Mouse (Mus musculus) neural tube, embryonic 11.5 days (tissue): Measurements from ENCODE around the gene Gsdma2. TPM values are rescaled to one million over a fixed set of nuclear protein-coding genes. Genes with fewer than 3 reads are reported as not detected.
"Not testable (repeated sequence)": the region's sequence is repeated elsewhere in the genome, so short reads cannot be mapped to it uniquely, and the experiment has no call there.

ENCODE experiments used
- ATAC-seq: fragments of 200-750 bp; cut with Nextera tagmentation; 2 replicates; pipeline ENCODE4 v1.8.0; 2017; ENCODE audit warnings: moderate number of reproducible peaks, mild to moderate bottlenecking, moderate TSS enrichment, moderate library complexity; ENCODE audit not compliant: insufficient read depth, low FRiP score, low TSS enrichment
- DNase-seq: peaks from one replicate; pipeline ENCODE4 v3.0.0-alpha.2; 2015; ENCODE audit warnings: low spot score
- H3K27ac ChIP-seq: fragments of 300-500 bp; sonication (generic); 2 replicates; pipeline ENCODE4 v1.5.1; 2014; ENCODE audit warnings: low read depth, mild to moderate bottlenecking, low read length
- H3K27me3 ChIP-seq: fragments of 300-500 bp; sonication (generic); 2 replicates; pipeline ENCODE4 v1.6.1; 2014; ENCODE audit warnings: mild to moderate bottlenecking, low read length, mixed read lengths; ENCODE audit not compliant: control insufficient read depth, insufficient read depth
- H3K36me3 ChIP-seq: fragments of 300-500 bp; sonication (generic); 2 replicates; pipeline ENCODE4 v1.6.1; 2014; ENCODE audit warnings: mild to moderate bottlenecking, low read length, moderate library complexity, mixed read lengths; ENCODE audit not compliant: control insufficient read depth, insufficient read depth
- H3K4me1 ChIP-seq: fragments of 300-500 bp; sonication (generic); 2 replicates; pipeline ENCODE4 v1.6.1; 2014; ENCODE audit warnings: low read length, mixed read lengths; ENCODE audit not compliant: control insufficient read depth, insufficient read depth
- H3K4me2 ChIP-seq: fragments of 300-500 bp; sonication (generic); 2 replicates; pipeline ENCODE4 v1.6.1; 2014; ENCODE audit warnings: low read depth, mild to moderate bottlenecking, moderate library complexity
- H3K4me3 ChIP-seq: fragments of 300-500 bp; sonication (generic); 2 replicates; pipeline ENCODE4 v1.5.1; 2014; ENCODE audit warnings: low read depth, low read length
- H3K9ac ChIP-seq: fragments of 300-500 bp; sonication (generic); 2 replicates; pipeline ENCODE4 v1.6.1; 2014; ENCODE audit warnings: mild to moderate bottlenecking, low read length
- H3K9me3 ChIP-seq: fragments of 300-500 bp; sonication (generic); 2 replicates; pipeline ENCODE4 v1.6.1; 2016; ENCODE audit warnings: low read length; ENCODE audit not compliant: control insufficient read depth
- WGBS: fragments of 180-500 bp; shearing (Covaris S2); extraction: QIAGEN DNeasy Blood & Tissue Kit; methylation state at CpG from one replicate; pipeline ENCODE4 v1.1.7; 2014; 5-methylcytosine and 5-hydroxymethylcytosine counted together
- polyA plus RNA-seq: library from polyadenylated mRNA; unstranded; fragments of >200 nt; fragmentation: Nextera tagmentation; extraction: Ambion mirVana; gene quantifications from 2 replicates; pipeline ENCODE4 v1.2.1, GENCODE M21; 2014

Gene Gsdma2
- 0.17 TPM in 1 of 2 replicates, not detected in the other for polyA plus RNA-seq

DNA sequence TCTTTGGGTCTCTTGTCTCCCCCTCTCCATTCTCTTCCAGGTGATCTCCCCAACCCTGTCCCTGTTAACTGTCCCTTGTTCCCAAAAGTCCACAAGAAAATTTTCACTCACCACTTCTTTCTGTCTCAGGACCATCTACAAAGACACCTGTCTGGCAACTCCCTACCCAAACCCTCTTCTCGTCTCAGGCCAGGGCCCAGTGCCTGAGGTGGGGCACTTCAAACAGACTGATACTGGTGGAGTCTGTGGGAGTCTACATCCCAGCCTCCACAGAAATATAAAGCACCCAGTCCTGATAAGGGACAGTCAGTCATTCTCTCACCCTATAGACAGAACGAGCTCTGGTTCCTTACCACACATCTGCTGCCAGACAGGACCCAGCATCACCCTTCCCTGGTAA, at the start of gene Gsdma2:
Gene Gsdma2 (plus strand): TSS at position 301 of the 400 bp plus-strand sequence.
- H3K36me3 ChIP-seq: no peaks in the 10 kb centered on the region
- no peak for DNase-seq
- H3K27me3 ChIP-seq: no peaks in the 10 kb centered on the region
- 70% methylated on average over 2 of the region's 2 CpGs for WGBS
- H3K4me2 ChIP-seq: no peak within 1 kb of the TSS
- no peak within 1 kb of the TSS for H3K9ac ChIP-seq
- H3K4me1 ChIP-seq: no peaks in the 10 kb centered on the region
- no peak for ATAC-seq
- H3K9me3 ChIP-seq: no peaks in the 10 kb centered on the region
- no peak within 1 kb of the TSS for H3K27ac ChIP-seq
- no peak within 1 kb of the TSS for H3K4me3 ChIP-seq

DNA sequence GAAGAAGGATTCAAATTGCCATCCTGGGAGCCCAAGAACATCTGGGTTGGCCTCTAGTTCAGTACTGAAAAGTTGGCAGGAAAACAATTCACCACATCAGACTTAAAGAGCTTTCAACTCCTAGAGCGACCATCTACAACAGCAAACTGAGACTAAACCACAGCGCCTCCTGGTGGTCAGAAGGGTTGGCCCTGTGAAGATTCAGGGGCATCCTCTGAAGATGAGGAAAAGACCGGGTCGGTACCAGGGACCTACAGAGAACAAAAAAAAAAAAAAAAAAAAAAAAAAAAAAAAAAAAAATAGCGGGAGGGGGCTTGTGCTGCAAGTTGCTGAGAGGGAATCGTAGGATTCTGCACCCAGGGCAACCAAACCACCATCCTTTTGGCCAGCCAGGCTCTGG, 49.2 kb upstream of the Gsdma2 start:
- ATAC-seq (no peak), DNase-seq (peak; percentile 63)
- H3K4me3 ChIP-seq: no peak overlapping the region
- H3K4me2 ChIP-seq: no peak overlapping the region
- no peak overlapping the region for H3K9ac ChIP-seq
- H3K27ac ChIP-seq: no peak overlapping the region
- WGBS: 41% methylated on average over 6 of the region's 6 CpGs
- peaks cover 7% of the 10 kb centered on the region; the same call in 1 of the 2 replicates for H3K27me3 ChIP-seq
- H3K4me1 ChIP-seq: peaks cover 2% of the 10 kb centered on the region; the same call in 1 of the 2 replicates
- H3K9me3 ChIP-seq: no peaks in the 10 kb centered on the region
- H3K36me3 ChIP-seq: no peaks in the 10 kb centered on the region

GRCm38 (mm10) chr11:98597991-98598390, 48.6 kb upstream of the Gsdma2 start, which contains the start of gene Lrrc3c:
Gene Lrrc3c (plus strand): TSS chr11:98598291.
- ATAC-seq (no peak), DNase-seq (no peak)
- Histone ChIP-seq H3K9me3 (no peaks in the 10 kb centered on the region), H3K4me1 (peaks cover 2% of the 10 kb centered on the region; the same call in 1 of the 2 replicates), H3K27me3 (peaks cover 7% of the 10 kb centered on the region; the same call in 1 of the 2 replicates), H3K27ac (no peak within 1 kb of the TSS), H3K36me3 (no peaks in the 10 kb centered on the region), H3K4me2 (no peak within 1 kb of the TSS), H3K9ac (no peak within 1 kb of the TSS), H3K4me3 (no peak within 1 kb of the TSS)
- 84% methylated on average over 8 of the region's 8 CpGs for WGBS

- DNase-seq (no peak), ATAC-seq (no peak)
- H3K27ac ChIP-seq: no peak overlapping the region
- WGBS: 68% methylated on average over 18 of the region's 18 CpGs
- H3K4me1 ChIP-seq: peaks cover 2% of the 10 kb centered on the region; the same call in 1 of the 2 replicates
- H3K9me3 ChIP-seq: no peaks in the 10 kb centered on the region
- H3K4me3 ChIP-seq: no peak overlapping the region
- no peak overlapping the region for H3K9ac ChIP-seq
- peaks cover 7% of the 10 kb centered on the region; the same call in 1 of the 2 replicates for H3K27me3 ChIP-seq
- no peak overlapping the region for H3K4me2 ChIP-seq
- H3K36me3 ChIP-seq: no peaks in the 10 kb centered on the region
Observed at GRCm38 (mm10) chr11:98598851-98599290, 47.7 kb upstream of the Gsdma2 start.

GRCm38 (mm10) chr11:98599291-98599690, 47.3 kb upstream of the Gsdma2 start:
- Histone ChIP-seq H3K4me1 (peaks cover 2% of the 10 kb centered on the region; the same call in 1 of the 2 replicates), H3K27me3 (peaks cover 7% of the 10 kb centered on the region; the same call in 1 of the 2 replicates), H3K27ac (no peak overlapping the region), H3K4me3 (no peak overlapping the region), H3K9ac (no peak overlapping the region), H3K4me2 (no peak overlapping the region), H3K9me3 (no peaks in the 10 kb centered on the region), H3K36me3 (no peaks in the 10 kb centered on the region)
- DNase-seq (no peak), ATAC-seq (no peak)
- WGBS: 44% methylated on average over 18 of the region's 18 CpGs

GRCm38 (mm10) chr11:98602090-98602690, 44.4 kb upstream of the Gsdma2 start:
- DNase-seq (peak; percentile 60), ATAC-seq (no peak)
- Histone ChIP-seq H3K4me2 (peak overlapping the region; percentile 48), H3K36me3 (no peaks in the 10 kb centered on the region), H3K27me3 (peaks cover 7% of the 10 kb centered on the region; the same call in 1 of the 2 replicates), H3K9ac (peak overlapping the region; percentile 35), H3K27ac (no peak overlapping the region), H3K9me3 (no peaks in the 10 kb centered on the region), H3K4me3 (peak overlapping the region; percentile 24), H3K4me1 (peaks cover 2% of the 10 kb centered on the region; the same call in 1 of the 2 replicates)
- WGBS: 1% methylated on average over 20 of the region's 20 CpGs

DNA sequence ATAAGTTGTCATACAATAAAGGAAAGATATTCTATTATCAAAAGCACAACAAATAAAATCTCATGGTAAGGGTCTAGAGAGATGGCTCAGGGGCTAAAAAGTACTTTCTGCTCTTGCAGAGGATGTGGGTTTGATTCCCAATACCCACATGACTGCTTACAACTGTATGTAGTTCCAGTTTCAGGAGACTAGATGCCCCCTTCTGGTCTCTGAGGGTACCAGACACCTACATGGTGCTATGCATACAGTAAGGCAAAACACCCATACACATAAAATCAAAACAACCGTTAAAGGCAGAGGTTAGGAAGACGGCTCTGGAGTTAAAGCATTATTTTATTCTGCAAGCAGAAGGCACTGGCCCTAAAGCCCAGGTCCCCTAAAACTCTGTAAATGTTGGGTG, 42.6 kb upstream of the Gsdma2 start:
- DNase-seq: no peak
- WGBS: 87% methylated on average over 2 of the region's 2 CpGs
- H3K9me3 ChIP-seq: no peaks in the 10 kb centered on the region

DNA sequence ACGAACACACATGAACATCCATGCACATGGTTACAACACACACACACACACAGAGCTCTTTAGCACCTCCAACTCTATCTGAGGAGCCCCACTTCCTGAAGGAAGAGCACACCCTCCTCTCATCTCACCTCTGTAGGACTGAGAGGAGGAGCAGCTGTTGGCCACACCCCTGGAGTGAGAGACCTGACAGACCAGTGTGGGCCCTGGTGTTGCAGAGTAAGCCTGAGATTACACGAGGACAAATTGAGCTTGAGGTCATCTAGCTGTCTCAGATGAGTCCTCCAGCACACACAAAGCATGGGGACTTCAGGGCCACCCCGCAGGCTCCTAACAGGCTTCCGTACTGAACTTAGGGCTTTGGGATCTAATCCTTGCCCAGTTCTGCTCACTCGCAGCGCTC, 41.6 kb upstream of the Gsdma2 start:
- H3K27me3 ChIP-seq, DNase-seq, H3K4me1 ChIP-seq, H3K9ac ChIP-seq, H3K36me3 ChIP-seq, H3K4me2 ChIP-seq, H3K27ac ChIP-seq, H3K4me3 ChIP-seq, H3K9me3 ChIP-seq, ATAC-seq: not testable (repeated sequence)
- WGBS: 69% methylated on average over 6 of the region's 6 CpGs

More for the DNA sequence above, 42.6 kb upstream of the Gsdma2 start:
- Histone ChIP-seq H3K9ac (no peak overlapping the region), H3K4me2 (no peak overlapping the region), H3K4me3 (no peak overlapping the region), H3K36me3 (no peaks in the 10 kb centered on the region), H3K27ac (no peak overlapping the region), H3K4me1 (peaks cover 2% of the 10 kb centered on the region; the same call in 1 of the 2 replicates), H3K27me3 (peaks cover 3% of the 10 kb centered on the region; the same call in 1 of the 2 replicates)
- ATAC-seq: no peak

DNA sequence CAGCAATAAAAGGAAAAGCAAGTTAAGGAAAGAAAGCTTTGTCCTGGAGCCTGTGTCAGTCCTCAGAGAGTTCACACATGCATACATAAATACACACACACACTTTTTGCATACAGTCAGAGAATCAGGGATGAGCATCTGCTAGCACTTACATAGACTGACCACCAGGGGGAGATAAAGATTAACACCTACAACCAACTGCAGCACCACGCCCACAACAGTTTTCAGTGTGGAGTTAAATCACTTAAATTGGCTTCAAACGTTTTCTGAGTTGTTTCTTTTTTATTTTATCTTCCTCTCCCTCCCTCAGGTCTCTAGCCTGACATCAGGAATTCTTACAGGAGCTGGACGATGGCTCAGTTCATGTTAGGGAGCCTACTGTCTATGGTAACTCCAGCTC, 39.8 kb upstream of the Gsdma2 start:
- Histone ChIP-seq H3K4me2 (no peak overlapping the region), H3K27ac (no peak overlapping the region), H3K9ac (no peak overlapping the region), H3K27me3 (no peaks in the 10 kb centered on the region), H3K9me3 (no peaks in the 10 kb centered on the region), H3K36me3 (no peaks in the 10 kb centered on the region), H3K4me3 (no peak overlapping the region), H3K4me1 (peaks cover 2% of the 10 kb centered on the region; the same call in 1 of the 2 replicates)
- DNase-seq: no peak
- 8% methylated on average over 3 of the region's 3 CpGs for WGBS
- no peak for ATAC-seq
